Mouse (Mus musculus): ENCODE results near the gene Mvd. TPM values are rescaled to one million over a fixed set of nuclear protein-coding genes. Genes with fewer than 3 reads are reported as not detected.

The Mvd gene
- polyA plus RNA-seq, 1 experiment from 2014 or later: 18.7 TPM

DNA sequence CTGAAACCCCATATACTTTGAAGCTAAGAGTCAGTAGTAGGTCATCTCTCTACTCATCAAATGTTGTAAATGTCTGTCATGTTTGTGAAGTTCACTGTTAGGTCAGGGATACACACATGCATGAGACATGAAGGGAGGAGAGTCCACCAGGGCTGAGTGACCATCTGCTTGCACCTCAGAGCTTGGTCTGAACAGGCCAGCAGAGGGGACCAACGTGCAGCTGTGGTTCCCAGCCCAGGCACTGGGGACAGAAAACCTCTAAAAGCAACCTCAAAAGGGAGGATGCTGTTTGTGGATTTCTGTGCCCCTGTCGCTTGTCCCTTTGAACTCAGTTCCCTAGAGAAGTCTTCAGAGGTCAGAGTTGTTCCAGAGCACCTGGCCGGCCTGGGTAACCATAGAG is 2.0 kb upstream of the Mvd start:
- WGBS: 60% methylated on average over 3 of the region's 3 CpGs
- Histone ChIP-seq H3K27ac (ENCODE audit: low read depth, low read length) (no peak overlapping the region), H3K4me2 (replicated peaks; ENCODE audit: low read depth) (peak overlapping the region; percentile 99; the same call in 1 of the 2 replicates), H3K4me3 (ENCODE audit: low read depth, low read length) (no peak overlapping the region), H3K27me3 (replicated peaks; ENCODE audit: control insufficient read depth, insufficient read depth, low read length) (no peaks in the 10 kb centered on the region), H3K36me3 (ENCODE audit: control insufficient read depth, insufficient read depth) (0 out of 2 replicates have a peak, but pooled peaks cover under 1% of the 10 kb centered on the region), H3K4me1 (replicated peaks; ENCODE audit: control insufficient read depth, insufficient read depth, low read length) (peaks cover 3% of the 10 kb centered on the region; the same call in 1 of the 2 replicates), H3K9ac (ENCODE audit: low read depth, low read length) (no peak overlapping the region), H3K9me3 (ENCODE audit: control insufficient read depth) (no peaks in the 10 kb centered on the region)
- TF ChIP-seq CTCF (IDR thresholded peaks at IDR 0.05; ENCODE audit: low read depth): peak; percentile 55
- ATAC-seq: no peak

DNA sequence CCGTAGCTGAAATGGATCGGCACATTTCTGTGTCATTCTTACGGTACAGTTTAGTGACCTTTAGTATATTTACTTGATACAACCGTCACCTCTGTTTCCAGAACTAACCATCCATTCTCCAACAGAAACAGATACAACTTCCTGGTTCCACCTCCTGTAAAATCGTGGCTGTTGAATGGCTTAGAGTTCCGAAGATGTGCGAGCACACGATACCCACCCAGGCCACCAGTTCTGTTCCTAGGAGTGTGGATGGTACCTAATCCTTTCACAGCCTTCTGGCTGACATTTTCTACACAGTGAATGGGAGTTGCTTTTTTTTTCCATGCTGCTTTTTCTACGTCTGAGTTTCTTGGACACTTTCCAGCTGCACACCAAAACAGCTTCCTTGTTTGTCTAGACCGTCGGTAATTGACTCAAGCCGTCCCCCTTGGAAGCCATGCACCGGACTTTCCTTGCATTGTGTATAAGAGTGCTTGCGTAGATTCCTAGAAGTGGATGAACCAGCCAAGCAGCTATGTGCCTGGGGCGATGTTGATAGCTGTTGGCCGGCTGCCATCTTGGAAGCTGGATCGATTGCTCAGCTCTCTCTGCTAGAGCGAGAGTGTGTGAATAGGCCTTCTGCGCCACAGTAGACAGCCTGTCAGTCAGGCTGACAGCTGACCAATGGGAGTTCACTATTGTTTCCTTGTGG is 981 bp upstream of the Mvd start:
- Histone ChIP-seq H3K4me1 (replicated peaks; ENCODE audit: control insufficient read depth, insufficient read depth, low read length) (peaks cover 3% of the 10 kb centered on the region; the same call in 1 of the 2 replicates), H3K27ac (ENCODE audit: low read depth, low read length) (peak overlapping the region; percentile 93), H3K4me2 (replicated peaks; ENCODE audit: low read depth) (peak overlapping the region; percentile 99), H3K9me3 (ENCODE audit: control insufficient read depth) (no peaks in the 10 kb centered on the region), H3K36me3 (ENCODE audit: control insufficient read depth, insufficient read depth) (peaks cover 10% of the 10 kb centered on the region; the same call in 1 of the 2 replicates), H3K27me3 (replicated peaks; ENCODE audit: control insufficient read depth, insufficient read depth, low read length) (no peaks in the 10 kb centered on the region), H3K4me3 (ENCODE audit: low read depth, low read length) (peak overlapping the region; percentile 58), H3K9ac (ENCODE audit: low read depth, low read length) (peak overlapping the region; percentile 64)
- 2% methylated on average over 19 of the region's 19 CpGs for WGBS
- TF ChIP-seq CTCF (IDR thresholded peaks at IDR 0.05; ENCODE audit: low read depth): no peak
- ATAC-seq: peak; percentile 64

DNA sequence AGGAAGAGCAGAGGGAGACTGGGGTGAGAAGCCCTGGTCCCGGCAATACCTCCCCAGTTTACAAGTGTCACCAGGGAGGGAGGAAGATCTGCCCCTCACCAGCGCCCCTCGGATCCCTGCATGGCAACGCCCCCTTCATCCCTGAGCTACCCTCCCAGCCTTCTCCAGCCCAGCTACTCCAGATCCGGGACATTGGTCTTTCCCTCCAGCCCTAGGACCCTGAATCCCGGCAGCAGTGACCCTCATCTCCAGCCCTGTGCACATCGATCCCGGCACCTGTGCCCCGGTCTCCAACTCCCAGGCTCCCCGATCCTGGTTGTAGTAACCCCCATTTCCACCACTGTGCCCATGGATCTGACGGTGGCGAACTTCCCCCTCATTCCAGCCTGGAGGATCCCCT is 441 bp downstream of the Mvd start:
- no peak for TF ChIP-seq CTCF (IDR thresholded peaks at IDR 0.05; ENCODE audit: low read depth)
- H3K9me3 ChIP-seq (ENCODE audit: control insufficient read depth): no peaks in the 10 kb centered on the region
- ATAC-seq: no peak; the same call in 1 of the 2 replicates
- peaks cover 17% of the 10 kb centered on the region for H3K36me3 ChIP-seq (ENCODE audit: control insufficient read depth, insufficient read depth)
- H3K27me3 ChIP-seq (replicated peaks; ENCODE audit: control insufficient read depth, insufficient read depth, low read length): no peaks in the 10 kb centered on the region
- H3K9ac ChIP-seq (ENCODE audit: low read depth, low read length): peak overlapping the region; percentile 54
- peaks cover 3% of the 10 kb centered on the region; the same call in 1 of the 2 replicates for H3K4me1 ChIP-seq (replicated peaks; ENCODE audit: control insufficient read depth, insufficient read depth, low read length)
- WGBS: under 1% methylated on average over 12 of the region's 12 CpGs
- peak overlapping the region; percentile 99 for H3K4me2 ChIP-seq (replicated peaks; ENCODE audit: low read depth)
- H3K4me3 ChIP-seq (ENCODE audit: low read depth, low read length): peak overlapping the region; percentile 58
- H3K27ac ChIP-seq (ENCODE audit: low read depth, low read length): peak overlapping the region; percentile 47

DNA sequence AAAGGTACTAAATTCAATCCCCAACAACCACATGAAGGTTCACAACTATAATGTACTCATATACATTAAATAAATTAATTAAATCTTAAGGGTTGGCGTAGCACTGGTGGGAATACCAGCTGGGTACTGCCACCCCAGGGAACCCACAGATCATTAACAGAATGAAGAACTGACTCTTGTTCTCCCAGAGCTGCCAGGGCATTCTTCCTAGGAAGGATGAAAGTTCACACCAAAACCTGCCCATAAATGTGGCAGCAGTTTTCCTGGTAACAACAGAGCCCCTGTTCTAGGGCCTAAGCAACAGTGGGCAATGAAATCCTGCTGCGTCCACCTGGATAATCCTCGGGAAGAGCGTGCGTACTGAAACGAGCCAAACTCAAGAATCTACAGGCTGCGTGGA is 866 bp downstream of the Mvd start:
- no peak for TF ChIP-seq CTCF (IDR thresholded peaks at IDR 0.05; ENCODE audit: low read depth)
- Histone ChIP-seq H3K36me3 (ENCODE audit: control insufficient read depth, insufficient read depth) (peaks cover 19% of the 10 kb centered on the region), H3K9me3 (ENCODE audit: control insufficient read depth) (no peaks in the 10 kb centered on the region), H3K27ac (ENCODE audit: low read depth, low read length) (no peak overlapping the region; the same call in 1 of the 2 replicates), H3K9ac (ENCODE audit: low read depth, low read length) (peak overlapping the region; percentile 54), H3K4me3 (ENCODE audit: low read depth, low read length) (peak overlapping the region; percentile 58), H3K27me3 (replicated peaks; ENCODE audit: control insufficient read depth, insufficient read depth, low read length) (no peaks in the 10 kb centered on the region), H3K4me1 (replicated peaks; ENCODE audit: control insufficient read depth, insufficient read depth, low read length) (peaks cover 3% of the 10 kb centered on the region; the same call in 1 of the 2 replicates), H3K4me2 (replicated peaks; ENCODE audit: low read depth) (peak overlapping the region; percentile 99)
- WGBS: 17% methylated on average over 7 of the region's 7 CpGs
- no peak for ATAC-seq

DNA sequence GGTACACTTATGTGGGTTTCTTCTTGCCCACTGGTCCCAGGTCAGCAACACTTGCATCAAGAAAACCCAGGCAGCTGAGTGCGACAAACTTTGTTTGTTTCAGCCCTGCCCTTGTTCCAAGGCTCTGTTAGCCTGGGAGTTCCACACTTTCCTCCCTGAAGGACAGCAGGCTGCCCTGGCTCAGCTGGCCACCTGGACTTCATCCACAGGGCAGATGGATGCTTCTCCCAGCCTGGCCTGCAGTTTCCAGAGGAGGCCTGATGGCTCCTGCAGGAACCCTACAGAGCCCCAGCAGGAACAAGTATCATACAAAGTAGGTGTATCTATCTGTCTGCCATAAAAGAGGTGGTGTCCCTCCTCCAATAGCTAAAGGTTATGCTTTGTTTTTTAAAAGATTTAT is 1.9 kb downstream of the Mvd start:
- no peak overlapping the region for H3K27ac ChIP-seq (ENCODE audit: low read depth, low read length)
- no peak overlapping the region for H3K4me2 ChIP-seq (replicated peaks; ENCODE audit: low read depth)
- H3K27me3 ChIP-seq (replicated peaks; ENCODE audit: control insufficient read depth, insufficient read depth, low read length): no peaks in the 10 kb centered on the region
- no peak for ATAC-seq
- H3K4me3 ChIP-seq (ENCODE audit: low read depth, low read length): no peak overlapping the region
- WGBS: 84% methylated on average over 1 of the region's 1 CpGs
- TF ChIP-seq CTCF (IDR thresholded peaks at IDR 0.05; ENCODE audit: low read depth): no peak
- H3K9me3 ChIP-seq (ENCODE audit: control insufficient read depth): no peaks in the 10 kb centered on the region
- no peak overlapping the region for H3K9ac ChIP-seq (ENCODE audit: low read depth, low read length)
- peaks cover 3% of the 10 kb centered on the region; the same call in 1 of the 2 replicates for H3K4me1 ChIP-seq (replicated peaks; ENCODE audit: control insufficient read depth, insufficient read depth, low read length)
- peaks cover 28% of the 10 kb centered on the region for H3K36me3 ChIP-seq (ENCODE audit: control insufficient read depth, insufficient read depth)

DNA sequence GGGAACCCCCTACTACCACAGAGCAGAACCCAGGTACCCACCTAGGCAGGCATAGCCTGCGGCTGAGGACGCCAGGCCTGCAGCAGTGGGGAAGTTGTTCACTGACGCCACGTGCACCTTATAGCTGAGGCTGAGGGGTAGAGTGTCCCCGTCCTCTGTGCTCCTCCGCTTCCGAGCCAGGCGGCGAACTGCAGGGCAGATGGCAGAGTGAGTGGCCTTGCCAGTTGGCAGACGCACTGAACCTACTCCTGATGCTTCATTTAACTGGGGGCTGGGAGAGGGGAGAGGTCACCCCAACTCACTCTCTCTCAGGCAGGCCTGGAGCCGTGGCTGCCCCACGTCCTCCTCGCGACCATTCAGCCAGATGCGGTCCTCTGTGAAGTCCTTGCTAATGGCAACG is 3.9 kb downstream of the Mvd start:
- 95% methylated on average over 16 of the region's 16 CpGs for WGBS
- H3K9me3 ChIP-seq (ENCODE audit: control insufficient read depth): no peaks in the 10 kb centered on the region
- peaks cover 34% of the 10 kb centered on the region for H3K36me3 ChIP-seq (ENCODE audit: control insufficient read depth, insufficient read depth)
- ATAC-seq: no peak
- no peaks in the 10 kb centered on the region for H3K4me1 ChIP-seq (replicated peaks; ENCODE audit: control insufficient read depth, insufficient read depth, low read length)
- no peak overlapping the region for H3K4me3 ChIP-seq (ENCODE audit: low read depth, low read length)
- H3K27me3 ChIP-seq (replicated peaks; ENCODE audit: control insufficient read depth, insufficient read depth, low read length): no peaks in the 10 kb centered on the region
- H3K4me2 ChIP-seq (replicated peaks; ENCODE audit: low read depth): no peak overlapping the region
- no peak overlapping the region for H3K27ac ChIP-seq (ENCODE audit: low read depth, low read length)
- no peak for TF ChIP-seq CTCF (IDR thresholded peaks at IDR 0.05; ENCODE audit: low read depth)
- no peak overlapping the region for H3K9ac ChIP-seq (ENCODE audit: low read depth, low read length)
